Mouse (Mus musculus) left cerebral cortex, adult 6 months (tissue): ENCODE results near the gene Cyp51. TPM values are rescaled to one million over a fixed set of nuclear protein-coding genes. Genes with fewer than 3 reads are reported as not detected.

ENCODE experiments used
- long read RNA-seq, 2 experiments: library from polyadenylated mRNA; unstranded; transcript quantifications; one replicate each; pipeline ENCODE4 v2.0.0; 2019 to 2020
- polyA plus RNA-seq: library from polyadenylated mRNA; unstranded; fragments of <200 nt; fragmentation: Nextera tagmentation; gene quantifications from 2 replicates; pipeline ENCODE4 v1.2.3, GENCODE M21; 2021

Cyp51 gene
- 34.9 and 35.8 TPM in 2 replicates for polyA plus RNA-seq
- long read RNA-seq, experiment 1, transcript Cyp51-201 (10 exons, 3,931 nt): major isoform, 510 of 553 reads
- long read RNA-seq, experiment 1, partial matches to known transcripts: 24 of 553 reads
- long read RNA-seq, experiment 1, other reads (novel, unspliced or antisense): 18 of 553 reads
- long read RNA-seq, experiment 2, transcript Cyp51-201 (10 exons, 3,931 nt): major isoform, 49 of 70 reads
- long read RNA-seq, experiment 2, partial matches to known transcripts: 11 of 70 reads
- long read RNA-seq, experiment 2, other reads (novel, unspliced or antisense): 10 of 70 reads

DNA sequence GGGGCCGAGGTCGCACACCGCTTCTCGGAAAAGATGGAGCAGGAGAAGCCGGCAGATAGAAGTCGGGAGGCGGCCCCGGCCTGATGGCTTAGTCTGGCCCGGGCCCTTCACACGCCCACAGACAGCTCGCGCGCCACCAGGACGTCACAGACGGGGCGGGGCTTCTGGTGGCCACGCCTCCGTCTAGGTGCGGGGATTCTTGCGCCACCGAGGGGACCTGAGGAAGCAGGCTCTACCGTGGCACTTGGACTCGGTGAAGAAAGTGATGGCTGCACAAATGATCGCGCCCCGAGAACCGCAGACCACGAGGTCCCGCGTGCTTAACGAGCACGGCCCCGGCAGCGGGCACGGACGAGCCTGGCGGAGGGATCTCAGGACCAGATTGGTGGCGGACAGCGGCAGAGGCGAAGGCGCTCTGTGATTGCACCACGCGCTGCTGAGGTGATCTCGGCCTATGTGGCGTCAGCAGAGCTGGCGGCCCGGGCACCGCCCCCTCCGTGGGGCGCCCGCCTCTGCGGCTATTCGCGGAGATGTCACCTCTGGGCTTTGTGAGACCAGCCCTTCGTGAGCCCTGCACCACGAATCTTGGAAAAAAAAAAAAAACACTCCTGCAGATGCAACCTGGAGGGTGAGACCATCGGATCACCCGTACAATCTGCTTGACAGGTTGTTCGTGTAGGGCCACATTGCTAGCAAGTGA lies at the start of gene Cyp51:
Cyp51 (minus strand) TSS at position 406 of the 700 bp plus-strand sequence.

Other genes starting within 250 kb of the Cyp51 start
- gene Mterf1a, start 210.8 kb downstream of the Cyp51 start, polyA plus RNA-seq: 2.7 and 3.4 TPM in 2 replicates
- gene Akap9, start 176.7 kb downstream of the Cyp51 start, polyA plus RNA-seq: 73.9 and 88.5 TPM in 2 replicates
- gene Mterf1b, start 87.6 kb upstream of the Cyp51 start, polyA plus RNA-seq: 1.0 and 1.4 TPM in 2 replicates